Mouse (Mus musculus) ES-Bruce4 (cell line): ENCODE measurements around the gene Msrb1.

ENCODE experiments used
- CTCF ChIP-seq: IDR thresholded peaks from one replicate; pipeline ENCODE4 v1.8.1; 2011; ENCODE audit warnings: low read depth, low read length
- EP300 ChIP-seq: IDR thresholded peaks from 2 replicates; pipeline ENCODE4 v1.6.1; 2011; ENCODE audit warnings: low read depth, low read length; ENCODE audit not compliant: insufficient read depth
- POLR2A ChIP-seq: IDR thresholded peaks from one replicate; pipeline ENCODE4 v1.8.1; 2011; ENCODE audit warnings: low read length; ENCODE audit not compliant: insufficient read depth

- TF ChIP-seq CTCF (no peak), EP300 (no peak), POLR2A (no peak)
These were observed 1.9 kb upstream of the Msrb1 start for GRCm38 (mm10) chr17:24734513-24734912.
